ENCODE assay signal across 15 mouse cellular contexts in the genomic region with DNA sequence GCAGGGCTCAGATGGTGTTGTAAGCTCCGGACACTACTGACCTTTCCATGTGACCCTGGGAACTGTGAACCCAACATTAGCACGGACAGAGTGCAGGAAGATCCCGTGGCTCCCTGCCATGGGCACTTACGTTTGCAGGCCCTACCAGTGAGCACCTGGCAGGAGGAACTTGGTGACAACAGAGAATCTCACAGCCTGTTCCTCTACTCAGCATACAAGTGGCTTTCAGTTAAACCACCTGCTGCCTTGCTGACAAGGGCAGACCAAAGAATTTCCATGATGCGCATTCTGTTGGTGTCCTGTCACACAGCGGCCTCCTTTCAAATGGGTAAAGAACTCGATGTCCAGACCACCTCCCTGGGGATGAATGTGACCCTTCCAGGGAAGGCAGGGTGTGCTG. TPM values are rescaled to one million over a fixed set of nuclear protein-coding genes. Genes with fewer than 3 reads are reported as not detected.
DNase-seq lines count a peak whose midpoint lies in the region; TF ChIP-seq lines count a peak whose summit lies in the region.
"Had no signal": no experiment of that assay in that cellular context is flagged by ENCODE, and none has a peak within 500 bp of the region (broad histone marks: within the 10 kb centered on the region; RNA-seq: fewer than 3 reads in every experiment).

No protein-coding gene starts in this region.

- H3K27me3 ChIP-seq in CH12.LX (replicated peaks): no peaks in the 10 kb centered on the region
- no peaks in the 10 kb centered on the region; the same call in 1 of the 2 replicates for H3K27me3 ChIP-seq in cerebellum, adult 2 months (ENCODE audit: control insufficient read depth, insufficient read depth, low read length)
- H3K27me3 ChIP-seq: hindbrain, embryonic 15.5 days; midbrain, embryonic 13.5 days had no signal

- H3K79me2 ChIP-seq in CH12.LX (replicated peaks; ENCODE audit: control insufficient read depth, extremely low read depth, insufficient read depth, poor library complexity, severe bottlenecking): no peaks in the 10 kb centered on the region

- peak; percentile 15 for DNase-seq in adrenal gland, postnatal 10 days
- no peak for DNase-seq in adrenal gland, postnatal 14 days
- peak; percentile 28 for DNase-seq in CH12.LX (ENCODE audit: extremely low read depth)
- peak; percentile 90 for DNase-seq in gastrocnemius, postnatal 25 days
- peak; percentile 78 to 83 for DNase-seq in heart, postnatal 10 days
- DNase-seq in cerebellum, adult 8-10 months: no peak
- no peak for DNase-seq in cerebellum, adult 2 months
- DNase-seq in layer of hippocampus, postnatal 10 days (ENCODE audit: low spot score in 2 of 2): no peak
- DNase-seq: adrenal gland, postnatal 25 days; cerebellum, adult 18-20 months; kidney, postnatal 14 days had no signal

- dilution Hi-C loops in CH12.LX (cut with MboI; ENCODE audit: extremely low pct_ligation_motif_present, extremely low pct_unique_long_range_greater_than_20kb, low sequenced_read_pairs): no loop called here

- no peak overlapping the region for H3K4me3 ChIP-seq in CH12.LX (replicated peaks in 1 of 3; ENCODE audit: low read depth in 2 of 3, low read length in 2 of 3, poor library complexity in 1 of 3)
- H3K4me3 ChIP-seq in cerebellum, adult 2 months (replicated peaks; ENCODE audit: insufficient read depth, low read depth, low read length): no peak overlapping the region
- H3K4me3 ChIP-seq: hindbrain, embryonic 15.5 days; midbrain, embryonic 13.5 days had no signal

- in situ Hi-C loops in CH12.LX (cut with MboI; ENCODE audit: low pct_ligation_motif_present, low pct_unique_long_range_greater_than_20kb, low sequenced_read_pairs): no loop called here

- intact Hi-C loops in heart, postnatal 10 days (cut with DNase I): no loop called here

- H3K9ac ChIP-seq in CH12.LX (ENCODE audit: insufficient read depth, low read depth): no peak overlapping the region
- H3K9ac ChIP-seq: hindbrain, embryonic 15.5 days; midbrain, embryonic 13.5 days had no signal

- no peak for TF ChIP-seq POLR2A in CH12.LX (IDR thresholded peaks at IDR 0.05; ENCODE audit: low read depth, low read length)
- no peak for TF ChIP-seq POLR2A in cerebellum, adult 2 months (IDR thresholded peaks at IDR 0.05; ENCODE audit: borderline replicate concordance, insufficient read depth, low read length)

- no peaks in the 10 kb centered on the region for H3K36me3 ChIP-seq in CH12.LX (replicated peaks in 1 of 2; ENCODE audit: control insufficient read depth in 1 of 2, insufficient read depth in 1 of 2, low read length in 1 of 2)
- H3K36me3 ChIP-seq: hindbrain, embryonic 15.5 days; midbrain, embryonic 13.5 days had no signal

- H3K9me3 ChIP-seq in CH12.LX (replicated peaks; ENCODE audit: low read length): no peaks in the 10 kb centered on the region
- H3K9me3 ChIP-seq: hindbrain, embryonic 15.5 days; midbrain, embryonic 13.5 days had no signal

- no peak for TF ChIP-seq RAD21 in CH12.LX (IDR thresholded peaks at IDR 0.05; ENCODE audit: low read depth, low read length)

- 23% methylated on average over 7 of the region's 7 CpGs for whole genome bisulfite sequencing in cerebellum, adult 2 months

- no peak overlapping the region for H3K27ac ChIP-seq in CH12.LX (ENCODE audit: insufficient read depth, low read depth)
- H3K27ac ChIP-seq in cerebellum, adult 2 months (ENCODE audit: insufficient read depth, low read length): no peak overlapping the region
- H3K27ac ChIP-seq: hindbrain, embryonic 15.5 days; midbrain, embryonic 13.5 days; stomach, postnatal 0 days had no signal

- no peak for TF ChIP-seq CTCF in CH12.LX (conservative IDR thresholded peaks at IDR 0.05 in 1 of 2, IDR thresholded peaks at IDR 0.05 in 1 of 2; ENCODE audit: low read depth in 2 of 2, low read length in 2 of 2)
- TF ChIP-seq CTCF in cerebellum, adult 2 months (IDR thresholded peaks at IDR 0.05; ENCODE audit: borderline replicate concordance, insufficient read depth, low read depth, low read length): no peak

- H3K4me2 ChIP-seq in CH12.LX (ENCODE audit: insufficient read depth, low read depth, poor library complexity, severe bottlenecking): no peak overlapping the region
- H3K4me2 ChIP-seq: hindbrain, embryonic 15.5 days; midbrain, embryonic 13.5 days had no signal

- H3K4me1 ChIP-seq in CH12.LX (ENCODE audit: control insufficient read depth in 1 of 2, insufficient read depth in 2 of 2): peaks cover 0 to 13% of the 10 kb centered on the region in 2 experiments; a peak in 2 of 4 replicates
- no peaks in the 10 kb centered on the region for H3K4me1 ChIP-seq in cerebellum, adult 2 months (ENCODE audit: control insufficient read depth, insufficient read depth, low read length)
- H3K4me1 ChIP-seq: midbrain, embryonic 13.5 days had no signal

- TF ChIP-seq EP300 in CH12.LX (IDR thresholded peaks at IDR 0.05; ENCODE audit: low read length): no peak

TF ChIP-seq in CH12.LX, 34 proteins besides CTCF, POLR2A, EP300 and RAD21:
- no peak for TF ChIP-seq IRF4 (IDR thresholded peaks at IDR 0.05; ENCODE audit: low read depth, low read length)
- TF ChIP-seq KAT2A (IDR thresholded peaks at IDR 0.05; ENCODE audit: insufficient replicate concordance, low read length): no peak
- no peak for TF ChIP-seq ZMIZ1 (IDR thresholded peaks at IDR 0.05; ENCODE audit: low read depth, low read length)
- no peak for TF ChIP-seq TCF12 (IDR thresholded peaks at IDR 0.05; ENCODE audit: low read depth, low read length)
- no peak for TF ChIP-seq CHD1 (IDR thresholded peaks at IDR 0.05; ENCODE audit: low read depth, low read length)
- TF ChIP-seq ELF1 (IDR thresholded peaks at IDR 0.05; ENCODE audit: low read depth, low read length): no peak
- TF ChIP-seq JUN (IDR thresholded peaks at IDR 0.05; ENCODE audit: insufficient read depth, low read depth, low read length): no peak
- no peak for TF ChIP-seq PAX5 (IDR thresholded peaks at IDR 0.05; ENCODE audit: low read length)

RNA-seq across cellular contexts. Expression of gene Mylk4, which starts 19.3 kb away (rescaled TPM):
- total RNA-seq in adrenal gland, postnatal 10 days (2021): 10 to 100 TPM in 1 of 2 experiments, 1 to 10 TPM in 1; 4.5 to 17.1 TPM
- total RNA-seq in adrenal gland, postnatal 14 days (2021): 0.07 and 2.4 TPM in 2 replicates
- total RNA-seq in CH12.LX (2012; rRNA removed) (not detected in 2 replicates), CH12.LX (2014; rRNA removed) (not detected in 2 replicates)
- polyA plus RNA-seq in CH12.LX (2012; ENCODE audit: insufficient read length, low read depth): 0.04 and 0.11 TPM in 2 replicates
- total RNA-seq in gastrocnemius, postnatal 25 days (2021): 1,000 to 10,000 TPM in 1 of 2 experiments, 100 to 1,000 TPM in 1; 560 to 1,240 TPM
- total RNA-seq in heart, postnatal 10 days (2021): 100 to 1,000 TPM; 109 to 127 TPM
- polyA plus RNA-seq in cerebellum, adult 2 months (2012; rRNA removed): 0.19 and 0.21 TPM in 2 replicates
- 1 to 10 TPM in 1 of 2 experiments, under 1 TPM in 1; 0.73 to 1.0 TPM for total RNA-seq in layer of hippocampus, postnatal 10 days (2021)

RNA-seq across cellular contexts. Expression of gene Wrnip1, which starts 37.4 kb away (rescaled TPM):
- total RNA-seq in adrenal gland, postnatal 10 days (2021): 10 to 100 TPM; 36.3 to 39.9 TPM
- total RNA-seq in adrenal gland, postnatal 14 days (2021): 35.2 and 45.9 TPM in 2 replicates
- 61.4 and 61.7 TPM in 2 replicates for total RNA-seq in CH12.LX (2012; rRNA removed)
- total RNA-seq in CH12.LX (2014; rRNA removed): 60.5 and 66.4 TPM in 2 replicates
- polyA plus RNA-seq in CH12.LX (2012; ENCODE audit: insufficient read length, low read depth): 47.4 and 50.5 TPM in 2 replicates
- total RNA-seq in gastrocnemius, postnatal 25 days (2021): 1 to 10 TPM; 5.8 to 7.5 TPM
- 10 to 100 TPM; 27.4 to 28.8 TPM for total RNA-seq in heart, postnatal 10 days (2021)
- polyA plus RNA-seq in cerebellum, adult 2 months (2012; rRNA removed): 57.2 and 63.7 TPM in 2 replicates
- 10 to 100 TPM; 57.9 to 58.4 TPM for total RNA-seq in layer of hippocampus, postnatal 10 days (2021)

RNA-seq across cellular contexts. Expression of gene D930007J09Rik, which starts 38.2 kb away (rescaled TPM):
- total RNA-seq in adrenal gland, postnatal 10 days (2021): not detected
- total RNA-seq in adrenal gland, postnatal 14 days (2021): not detected in 2 replicates
- total RNA-seq in CH12.LX (2012; rRNA removed) (14.4 and 14.6 TPM in 2 replicates), CH12.LX (2014; rRNA removed) (not detected in 2 replicates)
- polyA plus RNA-seq in CH12.LX (2012; ENCODE audit: insufficient read length, low read depth): not detected in 2 replicates
- total RNA-seq in gastrocnemius, postnatal 25 days (2021): not detected
- under 1 TPM; 0.81 to 0.82 TPM for total RNA-seq in heart, postnatal 10 days (2021)
- polyA plus RNA-seq in cerebellum, adult 2 months (2012; rRNA removed): 0.88 TPM in 1 of 2 replicates, not detected in the other
- 1 to 10 TPM; 1.4 to 1.9 TPM for total RNA-seq in layer of hippocampus, postnatal 10 days (2021)
- total RNA-seq: adrenal gland, postnatal 25 days had no signal
- polyA plus RNA-seq: hindbrain, embryonic 15.5 days; midbrain, embryonic 13.5 days; neural tube, embryonic 14.5 days; stomach, postnatal 0 days had no signal

Comparison
In these comparisons a context has a peak if more than half of its experiments do, and no peak if none do; other contexts are left out.
1. DNase-seq: peak in adrenal gland, postnatal 10 days (single experiment), CH12.LX (single experiment), gastrocnemius, postnatal 25 days (single experiment) and heart, postnatal 10 days (2 of 2); none in adrenal gland, postnatal 14 days (single experiment), cerebellum, adult 8-10 months (single experiment), cerebellum, adult 2 months (0 of 2) and layer of hippocampus, postnatal 10 days (0 of 2).
2. RNA of gene Mylk4, which starts 19.3 kb away (total RNA-seq): 560 to 1,240 TPM in gastrocnemius, postnatal 25 days and 109 to 127 TPM in heart, postnatal 10 days; 4.5 to 17.1 TPM in adrenal gland, postnatal 10 days, 0.73 to 1.0 TPM in layer of hippocampus, postnatal 10 days, 0.07 to 2.4 TPM in adrenal gland, postnatal 14 days and not detected in CH12.LX; every median in the first group is over 4 times any median in the second.